Mouse (Mus musculus) kidney, embryonic 15.5 days (tissue): Measurements from ENCODE around the gene Abtb2. TPM values are rescaled to one million over a fixed set of nuclear protein-coding genes. Genes with fewer than 3 reads are reported as not detected.

Experiments
- ATAC-seq: fragments of 200-750 bp; cut with Nextera tagmentation; replicated peaks from 2 replicates; pipeline ENCODE4 v1.8.0; 2017; ENCODE audit warnings: moderate TSS enrichment; ENCODE audit not compliant: low FRiP score
- H3K27ac ChIP-seq: fragments of 300-500 bp; sonication (generic); 2 replicates; pipeline ENCODE4 v1.5.1; 2015; ENCODE audit warnings: mild to moderate bottlenecking, inconsistent platforms
- H3K27me3 ChIP-seq: fragments of 300-500 bp; sonication (generic); 2 replicates; pipeline ENCODE4 v1.6.1; 2015; ENCODE audit warnings: inconsistent platforms
- H3K36me3 ChIP-seq: fragments of 300-500 bp; sonication (generic); 2 replicates; pipeline ENCODE4 v1.6.1; 2015; ENCODE audit warnings: inconsistent platforms
- H3K4me1 ChIP-seq: fragments of 300-500 bp; sonication (generic); 2 replicates; pipeline ENCODE4 v1.6.1; 2015; ENCODE audit warnings: inconsistent platforms
- H3K4me2 ChIP-seq: fragments of 300-500 bp; sonication (generic); 2 replicates; pipeline ENCODE4 v1.6.1; 2015; ENCODE audit warnings: moderate library complexity, mild to moderate bottlenecking, inconsistent platforms
- H3K4me3 ChIP-seq: fragments of 300-500 bp; sonication (generic); replicated peaks from 2 replicates; pipeline ENCODE4 v1.5.1; 2015; ENCODE audit warnings: mild to moderate bottlenecking, inconsistent platforms
- H3K9ac ChIP-seq: fragments of 300-500 bp; sonication (generic); 2 replicates; pipeline ENCODE4 v1.6.1; 2015; ENCODE audit warnings: mild to moderate bottlenecking, inconsistent platforms
- H3K9me3 ChIP-seq: fragments of 300-500 bp; sonication (generic); replicated peaks from 2 replicates; pipeline ENCODE4 v1.6.1; 2016; ENCODE audit warnings: inconsistent platforms
- WGBS: fragments of 180-500 bp; shearing (Covaris S2); methylation state at CpG from one replicate; pipeline ENCODE4 v1.1.7; 2015; ENCODE audit warnings: mixed read lengths; 5-methylcytosine and 5-hydroxymethylcytosine counted together
- polyA plus RNA-seq: library from polyadenylated mRNA; unstranded; fragments of >200 nt; fragmentation: Nextera tagmentation; extraction: Ambion mirVana; gene quantifications from 2 replicates; pipeline ENCODE4 v1.2.1, GENCODE M21; 2015

The Abtb2 gene
- polyA plus RNA-seq, 1 experiment from 2014 or later = 8.4 TPM

DNA sequence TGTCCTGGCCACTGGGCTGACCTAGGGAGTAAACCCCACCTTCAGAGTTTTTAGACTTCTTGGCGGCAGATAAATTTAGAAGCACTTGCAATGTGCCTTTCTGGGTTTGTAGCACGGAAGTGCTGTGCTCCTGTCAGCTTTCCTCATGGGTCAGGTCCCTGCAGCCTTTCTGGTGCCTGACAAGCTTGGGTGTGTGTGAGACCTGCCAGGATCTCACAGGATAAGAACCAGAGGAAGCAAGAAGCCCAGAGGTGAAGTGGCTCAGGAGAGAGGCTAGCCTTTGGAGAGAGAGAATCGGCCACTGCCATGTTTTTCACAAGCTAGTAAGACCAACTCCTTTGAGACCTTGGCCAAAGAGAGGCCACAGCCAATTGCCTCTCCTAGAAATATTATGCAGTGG, 37.1 kb downstream of the Abtb2 start:
- Histone ChIP-seq H3K9ac (no peak overlapping the region), H3K4me3 (no peak overlapping the region), H3K36me3 (no peaks in the 10 kb centered on the region), H3K27ac (no peak overlapping the region), H3K4me2 (no peak overlapping the region), H3K27me3 (no peaks in the 10 kb centered on the region), H3K9me3 (no peaks in the 10 kb centered on the region), H3K4me1 (peaks cover 25% of the 10 kb centered on the region)
- ATAC-seq = no peak
- 72% methylated on average over 3 of the region's 3 CpGs for WGBS

GRCm38 (mm10) chr2:103603869-103604268, 37.8 kb downstream of the Abtb2 start:
- Histone ChIP-seq H3K27me3 (no peaks in the 10 kb centered on the region), H3K4me1 (peaks cover 31% of the 10 kb centered on the region), H3K4me3 (no peak overlapping the region), H3K4me2 (no peak overlapping the region), H3K9ac (no peak overlapping the region), H3K36me3 (no peaks in the 10 kb centered on the region), H3K27ac (no peak overlapping the region), H3K9me3 (no peaks in the 10 kb centered on the region)
- ATAC-seq = no peak; the same call in 1 of the 2 replicates
- 31% methylated on average over 1 of the region's 1 CpGs for WGBS

GRCm38 (mm10) chr2:103605805-103606498, 39.8 kb downstream of the Abtb2 start:
- Histone ChIP-seq H3K36me3 (no peaks in the 10 kb centered on the region), H3K9ac (no peak overlapping the region), H3K9me3 (no peaks in the 10 kb centered on the region), H3K27ac (no peak overlapping the region), H3K27me3 (no peaks in the 10 kb centered on the region), H3K4me3 (no peak overlapping the region), H3K4me2 (no peak overlapping the region), H3K4me1 (peaks cover 21% of the 10 kb centered on the region)
- WGBS = 84% methylated on average over 4 of the region's 4 CpGs
- no peak for ATAC-seq

GRCm38 (mm10) chr2:103607926-103608325, 41.8 kb downstream of the Abtb2 start:
- Histone ChIP-seq H3K4me2 (no peak overlapping the region), H3K4me1 (peaks cover 16% of the 10 kb centered on the region), H3K27me3 (no peaks in the 10 kb centered on the region), H3K4me3 (no peak overlapping the region), H3K9me3 (no peaks in the 10 kb centered on the region), H3K27ac (no peak overlapping the region), H3K36me3 (no peaks in the 10 kb centered on the region), H3K9ac (no peak overlapping the region)
- 78% methylated on average over 10 of the region's 10 CpGs for WGBS
- ATAC-seq = no peak

- peak overlapping the region; percentile 42; the same call in 1 of the 2 replicates for H3K27ac ChIP-seq
- no peak overlapping the region for H3K9ac ChIP-seq
- no peaks in the 10 kb centered on the region for H3K36me3 ChIP-seq
- no peaks in the 10 kb centered on the region for H3K9me3 ChIP-seq
- WGBS = 38% methylated on average over 1 of the region's 1 CpGs
- no peak overlapping the region for H3K4me3 ChIP-seq
- peak; percentile 66; the same call in 1 of the 2 replicates for ATAC-seq
- H3K4me2 ChIP-seq = no peak overlapping the region
- no peaks in the 10 kb centered on the region for H3K27me3 ChIP-seq
- H3K4me1 ChIP-seq = peaks cover 16% of the 10 kb centered on the region
These were observed 42.8 kb downstream of the Abtb2 start for GRCm38 (mm10) chr2:103608947-103609346.

GRCm38 (mm10) chr2:103609499-103609898, 43.4 kb downstream of the Abtb2 start:
- 30% methylated on average over 3 of the region's 3 CpGs for WGBS

DNA sequence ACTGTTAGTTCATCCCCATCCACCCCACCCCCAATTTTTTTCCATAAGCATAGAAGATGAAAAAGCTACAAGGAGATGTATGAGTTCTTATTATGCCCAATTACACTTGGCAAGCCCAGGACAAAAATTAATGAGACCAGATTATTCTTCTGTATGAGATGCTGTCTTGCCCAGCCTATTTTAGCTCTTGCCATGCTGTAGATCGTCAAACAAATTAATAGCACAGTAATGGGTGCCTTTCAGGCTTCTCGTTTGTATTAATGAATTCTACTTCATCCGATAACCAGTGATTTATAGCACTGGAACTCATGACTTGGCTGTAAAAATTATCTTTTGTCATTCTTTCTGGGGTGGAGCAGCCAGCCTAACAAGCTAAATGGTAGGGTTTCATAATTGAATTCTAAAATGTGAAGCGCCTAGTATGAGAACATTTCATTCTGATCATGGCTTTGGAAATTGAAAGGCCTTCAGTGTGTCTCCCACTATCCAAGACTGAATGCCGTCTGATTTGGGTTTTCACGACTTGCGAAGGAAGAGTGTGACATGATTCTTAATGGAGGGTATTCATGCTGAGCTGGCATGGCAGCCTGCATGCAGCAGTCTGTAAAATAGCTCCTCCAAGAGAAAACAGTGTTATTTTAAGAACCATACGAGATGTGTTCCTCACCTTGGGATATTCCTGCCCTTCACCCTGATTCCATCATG, 44.9 kb downstream of the Abtb2 start:
- Histone ChIP-seq H3K27ac (no peak overlapping the region), H3K4me1 (peaks cover 16% of the 10 kb centered on the region), H3K4me3 (no peak overlapping the region), H3K9ac (no peak overlapping the region), H3K36me3 (no peaks in the 10 kb centered on the region), H3K4me2 (no peak overlapping the region), H3K27me3 (no peaks in the 10 kb centered on the region), H3K9me3 (no peaks in the 10 kb centered on the region)
- 85% methylated on average over 8 of the region's 8 CpGs for WGBS
- ATAC-seq = no peak

More at GRCm38 (mm10) chr2:103609499-103609898, 43.4 kb downstream of the Abtb2 start:
- Histone ChIP-seq H3K4me3 (no peak overlapping the region), H3K4me1 (peaks cover 16% of the 10 kb centered on the region), H3K27ac (peak overlapping the region; percentile 42; the same call in 1 of the 2 replicates), H3K9me3 (no peaks in the 10 kb centered on the region), H3K27me3 (no peaks in the 10 kb centered on the region), H3K36me3 (no peaks in the 10 kb centered on the region), H3K4me2 (no peak overlapping the region), H3K9ac (no peak overlapping the region)
- no peak for ATAC-seq

DNA sequence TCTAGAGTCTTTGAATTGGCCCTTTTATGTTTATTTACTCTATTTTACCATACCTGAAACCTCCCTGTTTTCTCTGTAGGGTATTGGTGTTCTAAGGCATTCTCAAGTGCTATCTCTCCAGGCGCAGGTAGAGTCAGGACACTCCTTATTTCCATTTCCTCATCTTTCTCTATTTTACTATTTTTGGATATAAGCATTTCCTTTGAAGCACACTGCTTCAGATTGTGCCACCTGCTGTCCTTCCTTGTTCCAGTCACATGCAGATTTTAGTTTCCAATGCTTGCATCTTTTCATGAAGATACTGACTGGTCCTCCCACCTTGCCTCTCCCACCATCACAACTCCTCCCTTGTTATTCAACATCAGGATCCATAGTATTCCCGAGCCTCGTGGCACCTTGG, 47.8 kb downstream of the Abtb2 start:
- no peak overlapping the region for H3K27ac ChIP-seq
- no peaks in the 10 kb centered on the region for H3K9me3 ChIP-seq
- H3K4me2 ChIP-seq = no peak overlapping the region
- H3K36me3 ChIP-seq = no peaks in the 10 kb centered on the region
- WGBS = 66% methylated on average over 3 of the region's 3 CpGs
- H3K4me1 ChIP-seq = peaks cover 16% of the 10 kb centered on the region
- no peak overlapping the region for H3K9ac ChIP-seq
- ATAC-seq = no peak
- no peak overlapping the region for H3K4me3 ChIP-seq
- H3K27me3 ChIP-seq = no peaks in the 10 kb centered on the region

DNA sequence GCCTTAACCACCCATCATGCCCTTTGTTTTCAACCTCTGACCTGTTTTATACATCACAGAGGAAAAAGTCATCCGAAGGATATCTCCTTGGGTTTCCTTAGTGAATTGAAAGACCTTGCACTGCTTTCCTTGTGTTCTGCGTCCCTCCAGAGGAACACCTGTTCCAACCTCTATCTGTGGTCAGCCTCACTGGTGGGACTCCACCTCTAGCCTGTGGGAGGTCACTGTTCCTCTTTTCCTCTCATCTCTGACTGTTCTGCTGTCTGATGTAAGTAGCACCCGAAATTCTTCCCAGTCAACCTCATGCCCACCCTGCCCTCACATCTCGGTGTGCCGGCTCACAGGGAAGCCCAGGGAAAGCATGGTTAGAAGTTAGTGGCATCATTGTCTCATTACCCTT, 48.9 kb downstream of the Abtb2 start:
- Histone ChIP-seq H3K36me3 (no peaks in the 10 kb centered on the region), H3K4me2 (no peak overlapping the region), H3K9me3 (no peaks in the 10 kb centered on the region), H3K4me3 (no peak overlapping the region), H3K4me1 (peaks cover 7% of the 10 kb centered on the region; the same call in 1 of the 2 replicates), H3K27ac (no peak overlapping the region), H3K27me3 (no peaks in the 10 kb centered on the region), H3K9ac (no peak overlapping the region)
- no peak for ATAC-seq
- 89% methylated on average over 5 of the region's 5 CpGs for WGBS

GRCm38 (mm10) chr2:103618407-103618806, 52.3 kb downstream of the Abtb2 start:
- Histone ChIP-seq H3K4me1 (peaks cover 7% of the 10 kb centered on the region; the same call in 1 of the 2 replicates), H3K27ac (no peak overlapping the region), H3K4me2 (no peak overlapping the region), H3K36me3 (no peaks in the 10 kb centered on the region), H3K4me3 (no peak overlapping the region), H3K27me3 (no peaks in the 10 kb centered on the region), H3K9me3 (no peaks in the 10 kb centered on the region), H3K9ac (no peak overlapping the region)
- ATAC-seq = no peak

DNA sequence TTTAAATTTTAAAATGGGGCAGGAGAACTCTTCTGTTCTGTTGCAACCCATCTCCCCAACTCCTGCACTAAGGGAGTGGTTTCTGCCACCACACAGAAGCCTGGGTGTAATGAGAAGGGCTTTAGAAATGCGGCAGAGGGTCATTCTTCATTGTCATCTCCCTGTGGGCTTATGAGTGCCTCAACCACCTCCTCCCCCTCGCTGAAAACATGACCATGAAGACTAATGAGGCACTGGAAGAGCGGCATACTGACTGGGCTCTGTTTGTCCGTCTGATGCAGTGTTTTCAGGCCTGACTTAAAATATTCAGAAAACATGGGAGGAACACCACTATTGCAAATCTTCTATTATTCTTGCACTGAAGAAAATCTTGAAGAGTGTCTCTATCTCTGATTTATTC, 56.8 kb downstream of the Abtb2 start:
- Histone ChIP-seq H3K36me3 (no peaks in the 10 kb centered on the region), H3K9me3 (no peaks in the 10 kb centered on the region), H3K4me3 (no peak overlapping the region), H3K4me1 (peaks cover 24% of the 10 kb centered on the region), H3K4me2 (no peak overlapping the region), H3K27ac (no peak overlapping the region), H3K27me3 (no peaks in the 10 kb centered on the region), H3K9ac (no peak overlapping the region)
- ATAC-seq = no peak
- WGBS = 52% methylated on average over 4 of the region's 4 CpGs

GRCm38 (mm10) chr2:103625349-103625932, 59.3 kb downstream of the Abtb2 start:
- peak; percentile 84 for ATAC-seq
- H3K27me3 ChIP-seq = no peaks in the 10 kb centered on the region
- peaks cover 35% of the 10 kb centered on the region for H3K4me1 ChIP-seq
- H3K4me3 ChIP-seq = no peak overlapping the region
- H3K36me3 ChIP-seq = no peaks in the 10 kb centered on the region
- peak overlapping the region; percentile 57 for H3K27ac ChIP-seq
- peak overlapping the region; percentile 30; the same call in 1 of the 2 replicates for H3K4me2 ChIP-seq
- H3K9ac ChIP-seq = no peak overlapping the region
- 10% methylated on average over 7 of the region's 7 CpGs for WGBS
- H3K9me3 ChIP-seq = no peaks in the 10 kb centered on the region
